Mouse (Mus musculus) myocyte (in vitro differentiated cells): ENCODE data around the gene Ggt6.

Experiments used
- E2F4 ChIP-seq: IDR thresholded peaks from one replicate; pipeline ENCODE4 v1.6.1; 2011; ENCODE audit warnings: mild to moderate bottlenecking, control low read depth, moderate library complexity; ENCODE audit not compliant: insufficient read depth
- MAX ChIP-seq: IDR thresholded peaks from one replicate; pipeline ENCODE4 v1.6.1; 2011; ENCODE audit warnings: low read depth, mild to moderate bottlenecking, control low read depth
- MYOD1 ChIP-seq, 3 experiments: IDR thresholded peaks; one replicate each; pipeline ENCODE4 v1.6.1; 2011; ENCODE audit warnings: control low read depth in 2 of 3, low read depth in 2 of 3, mild to moderate bottlenecking in 2 of 3, moderate library complexity in 1 of 3; ENCODE audit not compliant: insufficient read length in 2 of 3, control insufficient read depth in 1 of 3
- MYOG ChIP-seq, 3 experiments: IDR thresholded peaks; one replicate each; pipeline ENCODE4 v1.6.1; 2011; ENCODE audit warnings: control low read depth in 2 of 3, low read depth in 2 of 3, mild to moderate bottlenecking in 2 of 3; ENCODE audit not compliant: insufficient read length in 2 of 3, control insufficient read depth in 1 of 3, insufficient read depth in 1 of 3
- POLR2A ChIP-seq: IDR thresholded peaks from one replicate; pipeline ENCODE4 v1.6.1; 2011; ENCODE audit warnings: low read depth, mild to moderate bottlenecking, control low read depth, moderate library complexity; ENCODE audit not compliant: insufficient read length
- POLR2AphosphoS2 ChIP-seq: IDR thresholded peaks from one replicate; pipeline ENCODE4 v1.6.1; 2011; ENCODE audit warnings: low read depth, control low read depth; ENCODE audit not compliant: insufficient read length
- SRF ChIP-seq: IDR thresholded peaks from one replicate; pipeline ENCODE4 v1.6.1; 2011; ENCODE audit warnings: low read depth; ENCODE audit not compliant: control insufficient read depth, insufficient read length
- TCF12 ChIP-seq: IDR thresholded peaks from one replicate; pipeline ENCODE4 v1.6.1; 2011; ENCODE audit warnings: mild to moderate bottlenecking, control low read depth; ENCODE audit not compliant: poor library complexity, insufficient read depth, severe bottlenecking
- TCF3 ChIP-seq: IDR thresholded peaks from one replicate; pipeline ENCODE4 v1.6.1; 2011; ENCODE audit warnings: low read depth, control low read depth; ENCODE audit not compliant: insufficient read length
- USF1 ChIP-seq: IDR thresholded peaks from one replicate; pipeline ENCODE4 v1.6.1; 2011; ENCODE audit warnings: low read depth, mild to moderate bottlenecking, control low read depth, moderate library complexity

DNA sequence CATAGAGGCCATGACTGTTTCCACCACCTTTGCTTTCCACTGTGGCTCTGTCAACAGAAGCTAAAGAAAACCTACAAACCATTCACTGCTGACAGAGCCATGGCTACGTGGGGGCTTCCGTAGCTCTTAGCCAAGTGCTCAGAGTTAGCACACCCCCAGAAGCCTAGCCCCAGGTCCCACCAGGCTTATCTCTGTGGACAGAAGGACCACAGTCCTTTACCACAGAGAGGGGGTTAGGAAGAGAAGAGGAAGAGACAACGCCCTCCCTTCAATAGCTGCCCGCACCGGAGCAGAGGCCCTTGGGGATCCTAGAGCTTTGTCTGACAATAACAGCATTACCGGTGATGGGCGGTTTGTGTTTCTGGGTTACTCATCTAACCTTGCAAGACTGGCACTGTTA is 40.1 kb downstream of the Ggt6 start:
- TF ChIP-seq MYOD1 (IDR thresholded peaks at IDR 0.05; ENCODE audit: control insufficient read depth in 1 of 3, insufficient read length in 2 of 3, low read depth in 2 of 3) (no peak), POLR2A (no peak), MAX (no peak), USF1 (no peak), TCF12 (no peak), POLR2AphosphoS2 (no peak), TCF3 (no peak), SRF (no peak), E2F4 (no peak), MYOG (IDR thresholded peaks at IDR 0.05; ENCODE audit: control insufficient read depth in 1 of 3, insufficient read depth in 1 of 3, insufficient read length in 2 of 3, low read depth in 2 of 3) (no peak)
